10 mouse cellular contexts compared by ENCODE assay signal in genomic region chr1:194160761-194161461, GRCm38 (mm10).
DNase-seq lines count a peak whose midpoint lies in the region; ATAC-seq and TF ChIP-seq lines count a peak whose summit lies in the region.
"Had no signal": no experiment of that assay in that cellular context is flagged by ENCODE, and none has a peak within 500 bp of the region (broad histone marks: within the 10 kb centered on the region; RNA-seq: fewer than 3 reads in every experiment).

No protein-coding gene starts in this region.

- no peaks in the 10 kb centered on the region for H3K9me3 ChIP-seq in forebrain, embryonic 11.5 days (ENCODE audit: control insufficient read depth, low read length)
- H3K9me3 ChIP-seq in midbrain, postnatal 0 days (ENCODE audit: low read length): no peaks in the 10 kb centered on the region
- H3K9me3 ChIP-seq: liver, embryonic 15.5 days had no signal

- WGBS in forebrain, embryonic 11.5 days: 37% methylated on average over 8 of the region's 8 CpGs
- 30% methylated on average over 8 of the region's 8 CpGs for WGBS in midbrain, postnatal 0 days

- peak overlapping the region; percentile 66 for H3K27ac ChIP-seq in forebrain, embryonic 11.5 days (ENCODE audit: low read depth, low read length)
- no peak overlapping the region for H3K27ac ChIP-seq in midbrain, postnatal 0 days (ENCODE audit: low read depth, low read length)
- H3K27ac ChIP-seq: liver, embryonic 15.5 days had no signal

- no peak for TF ChIP-seq CTCF in midbrain, postnatal 0 days (IDR thresholded peaks at IDR 0.05)

- H3K4me3 ChIP-seq in forebrain, embryonic 11.5 days (ENCODE audit: low read depth, low read length): no peak overlapping the region
- H3K4me3 ChIP-seq in midbrain, postnatal 0 days (ENCODE audit: low read depth, low read length): no peak overlapping the region
- H3K4me3 ChIP-seq: liver, embryonic 15.5 days; myocyte had no signal

- no peaks in the 10 kb centered on the region; the same call in 1 of the 2 replicates for H3K4me1 ChIP-seq in forebrain, embryonic 11.5 days (replicated peaks; ENCODE audit: control insufficient read depth, insufficient read depth, low read length)
- H3K4me1 ChIP-seq in midbrain, postnatal 0 days (ENCODE audit: insufficient read depth, low read length): no peaks in the 10 kb centered on the region
- H3K4me1 ChIP-seq: liver, embryonic 15.5 days had no signal

- DNase-seq in cerebellum, postnatal 10 days: peak; percentile 76 to 79
- DNase-seq in cerebellum, adult 18-20 months: no peak
- peak; percentile 57 for DNase-seq in forebrain, embryonic 11.5 days (ENCODE audit: low spot score)
- DNase-seq in layer of hippocampus, adult 18-20 months (ENCODE audit: low spot score in 2 of 2): peak; percentile 54 to 72
- DNase-seq in midbrain, postnatal 0 days (ENCODE audit: low spot score): peak; percentile 81
- DNase-seq in thymus, postnatal 4 days: no peak
- DNase-seq in adrenal gland, adult (ENCODE audit: inconsistent age in 2 of 2, low spot score in 1 of 2): no peak
- DNase-seq in testis, postnatal 14 days (ENCODE audit: low spot score): no peak

- no peak overlapping the region for H3K9ac ChIP-seq in forebrain, embryonic 11.5 days (ENCODE audit: low read length)
- no peak overlapping the region for H3K9ac ChIP-seq in midbrain, postnatal 0 days (replicated peaks; ENCODE audit: low read length, poor library complexity, severe bottlenecking)
- H3K9ac ChIP-seq: liver, embryonic 15.5 days had no signal

- peak; percentile 86 for ATAC-seq in forebrain, embryonic 11.5 days (replicated peaks; ENCODE audit: low FRiP score)
- no peak; the same call in 1 of the 2 replicates for ATAC-seq in midbrain, postnatal 0 days (ENCODE audit: low FRiP score)

- H3K36me3 ChIP-seq in forebrain, embryonic 11.5 days (ENCODE audit: control insufficient read depth, insufficient read depth, low read length): no peaks in the 10 kb centered on the region
- no peaks in the 10 kb centered on the region for H3K36me3 ChIP-seq in midbrain, postnatal 0 days (ENCODE audit: insufficient read depth, low read length)
- H3K36me3 ChIP-seq: liver, embryonic 15.5 days had no signal

- H3K4me2 ChIP-seq in forebrain, embryonic 11.5 days (ENCODE audit: low read depth, low read length, severe bottlenecking): no peak overlapping the region
- no peak overlapping the region for H3K4me2 ChIP-seq in midbrain, postnatal 0 days (ENCODE audit: low read depth, low read length, poor library complexity, severe bottlenecking)
- H3K4me2 ChIP-seq: liver, embryonic 15.5 days had no signal

- H3K27me3 ChIP-seq in forebrain, embryonic 11.5 days (ENCODE audit: control insufficient read depth, insufficient read depth, low read length): no peaks in the 10 kb centered on the region
- H3K27me3 ChIP-seq in midbrain, postnatal 0 days (ENCODE audit: insufficient read depth, low read length): no peaks in the 10 kb centered on the region
- H3K27me3 ChIP-seq: liver, embryonic 15.5 days had no signal

Comparison
In these comparisons a context has a peak if more than half of its experiments do, and no peak if none do; other contexts are left out.
1. DNase-seq: peak in cerebellum, postnatal 10 days (2 of 2), forebrain, embryonic 11.5 days (single experiment), layer of hippocampus, adult 18-20 months (2 of 2) and midbrain, postnatal 0 days (single experiment); none in cerebellum, adult 18-20 months (0 of 2), thymus, postnatal 4 days (single experiment), adrenal gland, adult (0 of 2) and testis, postnatal 14 days (single experiment).